Mouse (Mus musculus) Muller cell, postnatal 12 days (primary cell): ENCODE results near the gene Prap1.
"Not testable (repeated sequence)": the region's sequence is repeated elsewhere in the genome, so short reads cannot be mapped to it uniquely, and the experiment has no call there.

Source experiments
- DNase-seq: peaks from one replicate; pipeline ENCODE4 v3.0.0-alpha.2; 2015; ENCODE audit errors: inconsistent ontology term

Gene Prap1

GRCm38 (mm10) chr7:140082242-140082678 lies 10.9 kb upstream of the Prap1 start, which contains the start of gene Caly:
Caly (minus strand) TSS chr7:140082548.
- DNase-seq: peak; percentile 58

GRCm38 (mm10) chr7:140090601-140091000 lies 2.6 kb upstream of the Prap1 start:
- DNase-seq: no peak

GRCm38 (mm10) chr7:140094954-140095353 lies 1.8 kb downstream of the Prap1 start:
- DNase-seq: no peak

- no peak for DNase-seq
These were observed 2.4 kb downstream of the Prap1 start for GRCm38 (mm10) chr7:140095556-140095955.

- DNase-seq: no peak
These were observed 2.9 kb downstream of the Prap1 start for GRCm38 (mm10) chr7:140096055-140096454.

GRCm38 (mm10) chr7:140098466-140098865 lies 5.3 kb downstream of the Prap1 start:
- DNase-seq: no peak

- DNase-seq: no peak
These were observed 8.3 kb downstream of the Prap1 start for GRCm38 (mm10) chr7:140101498-140101897.

GRCm38 (mm10) chr7:140101993-140102860 lies 9.0 kb downstream of the Prap1 start, which contains the start of gene Fuom:
Fuom (minus strand) TSS chr7:140102441.
- peak; percentile 89 for DNase-seq

GRCm38 (mm10) chr7:140104009-140104408 lies 10.8 kb downstream of the Prap1 start:
- no peak for DNase-seq

- DNase-seq: peak; percentile 74
These were observed 18.7 kb downstream of the Prap1 start for GRCm38 (mm10) chr7:140111943-140112342.

- DNase-seq: peak; percentile 72
These were observed 22.6 kb downstream of the Prap1 start, which contains the start of gene Paox for GRCm38 (mm10) chr7:140115583-140116328. Paox (plus strand) TSS chr7:140115799.

- peak; percentile 95 for DNase-seq
These were observed 23.3 kb downstream of the Prap1 start, which contains the start of gene Echs1 for GRCm38 (mm10) chr7:140116329-140117054. Echs1 (minus strand) TSS chr7:140116476.

- no peak for DNase-seq
These were observed 27.3 kb downstream of the Prap1 start for GRCm38 (mm10) chr7:140120484-140120883.

GRCm38 (mm10) chr7:140121338-140121910 lies 28.2 kb downstream of the Prap1 start:
- no peak for DNase-seq

- DNase-seq: no peak
These were observed 29.6 kb downstream of the Prap1 start for GRCm38 (mm10) chr7:140122765-140123164.

GRCm38 (mm10) chr7:140124382-140124781 lies 31.2 kb downstream of the Prap1 start:
- DNase-seq: no peak

- peak; percentile 96 for DNase-seq
These were observed 32.3 kb downstream of the Prap1 start for GRCm38 (mm10) chr7:140125278-140126021.

- no peak for DNase-seq
These were observed 32.8 kb downstream of the Prap1 start for GRCm38 (mm10) chr7:140126022-140126350.

GRCm38 (mm10) chr7:140126934-140127333 lies 33.7 kb downstream of the Prap1 start:
- DNase-seq: no peak

- DNase-seq: no peak
These were observed 34.7 kb downstream of the Prap1 start for GRCm38 (mm10) chr7:140127911-140128310.

- not testable (repeated sequence) for DNase-seq
These were observed 39.0 kb downstream of the Prap1 start for GRCm38 (mm10) chr7:140132184-140132583.
